Mouse (Mus musculus) thymus, adult 2 months (tissue): ENCODE results near the gene Abtb2. TPM values are rescaled to one million over a fixed set of nuclear protein-coding genes. Genes with fewer than 3 reads are reported as not detected.

Experiments used
- DNase-seq: peaks from one replicate; pipeline ENCODE4 v3.0.0; 2021
- H3K27ac ChIP-seq: fragments of 200-500 bp; 2 replicates; pipeline ENCODE4 v1.5.1; 2012; ENCODE audit warnings: low read length, control low read depth; ENCODE audit not compliant: control insufficient read depth, insufficient read depth
- H3K27me3 ChIP-seq: fragments of 200-500 bp; 2 replicates; pipeline ENCODE4 v1.6.1; 2012; ENCODE audit warnings: mild to moderate bottlenecking, low read length, moderate library complexity, mixed read lengths; ENCODE audit not compliant: control insufficient read depth, insufficient read depth
- H3K36me3 ChIP-seq: fragments of 200-500 bp; 2 replicates; pipeline ENCODE4 v1.6.1; 2012; ENCODE audit warnings: mild to moderate bottlenecking, low read length, moderate library complexity; ENCODE audit not compliant: control insufficient read depth, insufficient read depth
- H3K4me1 ChIP-seq: fragments of 200-500 bp; replicated peaks from 2 replicates; pipeline ENCODE4 v1.6.1; 2012; ENCODE audit warnings: low read length; ENCODE audit not compliant: control insufficient read depth, insufficient read depth
- H3K4me3 ChIP-seq: fragments of 200-500 bp; 2 replicates; pipeline ENCODE4 v1.5.1; 2012; ENCODE audit warnings: mild to moderate bottlenecking, low read length, control low read depth, moderate library complexity; ENCODE audit not compliant: control insufficient read depth, insufficient read depth
- CTCF ChIP-seq: fragments of 200-500 bp; IDR thresholded peaks from 2 replicates; pipeline ENCODE4 v1.5.1; 2012; ENCODE audit warnings: mild to moderate bottlenecking, control low read depth, low read length, moderate library complexity, borderline replicate concordance; ENCODE audit not compliant: control insufficient read depth, poor library complexity, insufficient read depth; ENCODE audit errors: extremely low read depth
- POLR2A ChIP-seq: fragments of 200-500 bp; IDR thresholded peaks from 2 replicates; pipeline ENCODE4 v1.6.1; 2012; ENCODE audit warnings: mild to moderate bottlenecking, low read length, control low read depth, moderate library complexity; ENCODE audit not compliant: control insufficient read depth, poor library complexity, insufficient read depth; ENCODE audit errors: extremely low read depth
- WGBS: fragments of 180-500 bp; shearing (Covaris S2); methylation state at CpG from one replicate; pipeline ENCODE4 v1.1.7; 2018; 5-methylcytosine and 5-hydroxymethylcytosine counted together
- polyA plus RNA-seq: library from polyadenylated mRNA; depleted of rRNA; stranded (reverse); fragments of >200 nt; gene quantifications from 2 replicates; pipeline ENCODE4 v1.2.3, GENCODE M21; 2012

Abtb2 gene
- polyA plus RNA-seq, 1 experiment = 110 TPM

DNA sequence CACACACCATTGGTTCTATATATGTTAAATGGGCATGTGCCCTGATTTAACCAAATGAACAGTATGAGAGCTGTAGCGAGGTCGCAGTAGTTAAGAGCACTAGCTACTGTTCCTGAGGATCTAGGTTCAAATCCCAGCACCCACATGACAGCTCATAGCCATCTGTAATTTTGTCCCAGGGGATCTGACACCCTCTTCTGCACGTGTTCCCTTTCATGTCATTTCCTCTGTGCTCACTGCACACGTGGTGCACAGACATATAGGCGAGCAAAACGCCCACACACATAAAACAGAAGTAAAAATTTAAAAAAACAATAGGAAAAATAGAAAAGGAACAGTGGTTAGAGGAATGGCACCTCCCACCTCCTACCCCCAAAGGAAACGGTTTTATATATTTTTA lies 61.0 kb downstream of the Abtb2 start:
- 24% methylated on average over 7 of the region's 7 CpGs for WGBS
- H3K4me3 ChIP-seq = no peak overlapping the region
- DNase-seq = no peak
- H3K4me1 ChIP-seq = peaks cover 28% of the 10 kb centered on the region
- no peak for TF ChIP-seq CTCF
- no peak for TF ChIP-seq POLR2A
- no peaks in the 10 kb centered on the region for H3K27me3 ChIP-seq
- no peaks in the 10 kb centered on the region for H3K36me3 ChIP-seq
- no peak overlapping the region for H3K27ac ChIP-seq

GRCm38 (mm10) chr2:103629956-103630355 lies 63.8 kb downstream of the Abtb2 start:
- DNase-seq = no peak
- Histone ChIP-seq H3K36me3 (no peaks in the 10 kb centered on the region), H3K4me3 (no peak overlapping the region), H3K4me1 (peaks cover 35% of the 10 kb centered on the region), H3K27ac (no peak overlapping the region), H3K27me3 (no peaks in the 10 kb centered on the region)
- 83% methylated on average over 5 of the region's 5 CpGs for WGBS
- no peak for TF ChIP-seq POLR2A

DNA sequence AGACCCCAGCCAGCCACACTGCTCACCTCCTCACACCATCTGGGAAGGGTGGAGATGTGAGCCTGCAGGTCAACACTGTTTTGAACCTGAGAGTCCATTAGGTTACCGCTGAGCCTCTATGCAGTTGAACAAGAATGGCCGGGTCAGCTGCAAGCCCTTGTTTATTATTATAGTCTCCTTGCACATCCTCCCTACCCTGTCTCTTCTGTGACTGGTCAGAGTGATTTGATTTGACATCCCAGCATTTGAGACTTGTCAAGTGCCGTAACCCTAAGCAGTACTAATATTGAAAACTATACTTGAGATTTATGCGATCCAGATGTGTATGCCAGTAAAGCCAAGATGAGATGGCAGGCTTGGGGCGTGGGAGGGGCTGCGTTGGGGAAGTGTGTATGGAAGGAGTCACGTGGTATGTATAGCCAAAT lies 65.2 kb downstream of the Abtb2 start:
- Histone ChIP-seq H3K27ac (no peak overlapping the region), H3K4me3 (no peak overlapping the region), H3K4me1 (peaks cover 26% of the 10 kb centered on the region), H3K36me3 (no peaks in the 10 kb centered on the region), H3K27me3 (no peaks in the 10 kb centered on the region)
- DNase-seq = no peak
- 95% methylated on average over 7 of the region's 7 CpGs for WGBS
- TF ChIP-seq CTCF (no peak), POLR2A (no peak)

DNA sequence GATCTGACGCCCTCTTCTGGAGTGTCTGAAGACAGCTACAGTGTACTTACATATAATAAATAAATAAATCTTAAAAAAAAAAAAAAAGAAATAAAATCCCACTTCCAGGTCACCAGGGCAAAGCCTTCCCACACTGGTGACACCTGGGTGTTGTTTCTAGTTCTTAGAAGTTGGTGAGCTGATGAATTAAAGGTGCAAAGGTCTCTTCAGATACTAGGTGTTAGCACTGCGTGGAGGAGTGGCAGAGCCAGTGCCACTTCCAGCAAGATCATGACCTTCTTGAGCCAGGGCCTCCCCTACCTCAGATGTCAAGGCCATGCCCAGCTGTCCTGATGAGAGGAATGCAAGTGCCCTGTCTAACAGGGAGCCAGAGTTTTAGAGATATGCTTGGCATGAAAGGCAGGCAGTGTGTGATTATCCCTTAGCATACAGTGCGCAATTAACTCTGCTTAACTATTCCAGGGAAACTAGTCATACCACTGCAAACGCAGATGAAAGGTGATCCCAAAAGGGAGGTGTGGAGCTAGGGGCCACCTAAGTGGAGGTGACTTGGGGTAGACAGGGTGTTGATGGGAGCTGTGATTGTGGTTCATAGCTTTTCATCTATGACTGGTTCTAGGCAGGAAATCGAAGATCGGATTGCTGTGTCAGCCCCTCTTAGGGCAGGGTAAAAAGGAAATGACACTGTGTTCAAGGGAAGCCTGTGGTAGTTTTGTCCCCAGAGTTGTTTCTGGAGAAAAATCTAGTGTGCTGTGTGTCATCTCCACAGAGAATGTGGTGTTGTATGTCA lies 66.2 kb downstream of the Abtb2 start:
- H3K27me3 ChIP-seq = no peaks in the 10 kb centered on the region
- no peaks in the 10 kb centered on the region for H3K36me3 ChIP-seq
- WGBS = 51% methylated on average over 6 of the region's 6 CpGs
- H3K4me1 ChIP-seq = peaks cover 28% of the 10 kb centered on the region
- TF ChIP-seq POLR2A (no peak), CTCF (no peak)
- DNase-seq = no peak
- H3K4me3 ChIP-seq = no peak overlapping the region
- no peak overlapping the region for H3K27ac ChIP-seq

DNA sequence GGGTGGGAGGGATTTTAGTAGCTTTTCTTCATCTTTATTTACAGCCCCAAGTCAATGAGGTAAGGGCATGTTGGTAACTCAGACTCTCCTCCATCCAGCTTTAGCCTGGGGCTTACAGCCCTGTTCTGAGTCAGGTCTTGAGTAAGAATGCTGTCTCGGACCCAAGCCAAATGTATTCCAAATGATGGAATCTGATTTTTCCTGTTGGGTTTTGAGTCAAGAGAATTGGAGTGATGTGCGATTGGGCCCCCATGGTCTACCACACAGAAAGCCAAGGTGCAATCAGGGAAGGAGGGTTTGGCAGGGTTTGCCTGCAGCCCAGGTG lies 66.8 kb downstream of the Abtb2 start:
- Histone ChIP-seq H3K4me3 (no peak overlapping the region), H3K36me3 (no peaks in the 10 kb centered on the region), H3K27me3 (no peaks in the 10 kb centered on the region), H3K27ac (no peak overlapping the region), H3K4me1 (peaks cover 30% of the 10 kb centered on the region)
- TF ChIP-seq POLR2A (no peak), CTCF (no peak)
- WGBS = 86% methylated on average over 2 of the region's 2 CpGs
- no peak for DNase-seq

- Histone ChIP-seq H3K4me1 (peaks cover 37% of the 10 kb centered on the region), H3K27ac (no peak overlapping the region), H3K36me3 (no peaks in the 10 kb centered on the region), H3K4me3 (no peak overlapping the region), H3K27me3 (no peaks in the 10 kb centered on the region)
- WGBS = 74% methylated on average over 3 of the region's 3 CpGs
- TF ChIP-seq POLR2A = no peak
- no peak for TF ChIP-seq CTCF
- no peak for DNase-seq
Measured at GRCm38 (mm10) chr2:103635731-103636487, 69.8 kb downstream of the Abtb2 start.

- TF ChIP-seq POLR2A (no peak), CTCF (no peak)
- no peaks in the 10 kb centered on the region for H3K27me3 ChIP-seq
- H3K36me3 ChIP-seq = no peaks in the 10 kb centered on the region
- H3K4me3 ChIP-seq = no peak overlapping the region
- DNase-seq = no peak
- H3K27ac ChIP-seq = no peak overlapping the region
- WGBS = 81% methylated on average over 1 of the region's 1 CpGs
- H3K4me1 ChIP-seq = peaks cover 44% of the 10 kb centered on the region
Measured at GRCm38 (mm10) chr2:103637385-103637784, 71.3 kb downstream of the Abtb2 start.
